Mouse (Mus musculus) thymus, postnatal 0 days (tissue): ENCODE data around the gene Nrn1. TPM values are rescaled to one million over a fixed set of nuclear protein-coding genes. Genes with fewer than 3 reads are reported as not detected.

Experiments used
- DNase-seq: peaks from one replicate; pipeline ENCODE4 v3.0.0-alpha.2; 2015; ENCODE audit warnings: low spot score
- polyA plus RNA-seq: library from polyadenylated mRNA; unstranded; fragments of >200 nt; fragmentation: Nextera tagmentation; extraction: Ambion mirVana; gene quantifications from 2 replicates; pipeline ENCODE4 v1.2.1, GENCODE M21; 2015

Nrn1 gene
- polyA plus RNA-seq, 1 experiment from 2014 or later: 0.29 TPM

DNA sequence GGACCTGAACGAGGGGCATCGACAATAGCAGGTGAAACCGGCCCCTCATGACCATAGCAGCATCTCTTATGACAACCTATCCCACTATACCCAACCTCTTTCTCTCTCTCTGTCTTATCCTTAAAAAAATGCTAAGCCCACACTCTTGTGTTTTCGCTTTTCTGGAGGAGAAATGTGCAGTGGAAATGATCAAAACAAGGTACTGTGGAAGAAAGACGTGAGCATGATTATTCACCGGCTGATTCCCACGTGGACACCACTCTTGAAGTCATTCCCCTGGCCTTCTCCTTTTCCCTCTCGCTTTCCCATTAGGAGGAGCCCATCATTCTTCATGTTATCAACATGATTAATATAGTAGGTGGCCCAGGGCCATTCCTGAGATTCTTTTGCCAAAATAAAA is 9.1 kb downstream of the Nrn1 start:
- no peak for DNase-seq

DNA sequence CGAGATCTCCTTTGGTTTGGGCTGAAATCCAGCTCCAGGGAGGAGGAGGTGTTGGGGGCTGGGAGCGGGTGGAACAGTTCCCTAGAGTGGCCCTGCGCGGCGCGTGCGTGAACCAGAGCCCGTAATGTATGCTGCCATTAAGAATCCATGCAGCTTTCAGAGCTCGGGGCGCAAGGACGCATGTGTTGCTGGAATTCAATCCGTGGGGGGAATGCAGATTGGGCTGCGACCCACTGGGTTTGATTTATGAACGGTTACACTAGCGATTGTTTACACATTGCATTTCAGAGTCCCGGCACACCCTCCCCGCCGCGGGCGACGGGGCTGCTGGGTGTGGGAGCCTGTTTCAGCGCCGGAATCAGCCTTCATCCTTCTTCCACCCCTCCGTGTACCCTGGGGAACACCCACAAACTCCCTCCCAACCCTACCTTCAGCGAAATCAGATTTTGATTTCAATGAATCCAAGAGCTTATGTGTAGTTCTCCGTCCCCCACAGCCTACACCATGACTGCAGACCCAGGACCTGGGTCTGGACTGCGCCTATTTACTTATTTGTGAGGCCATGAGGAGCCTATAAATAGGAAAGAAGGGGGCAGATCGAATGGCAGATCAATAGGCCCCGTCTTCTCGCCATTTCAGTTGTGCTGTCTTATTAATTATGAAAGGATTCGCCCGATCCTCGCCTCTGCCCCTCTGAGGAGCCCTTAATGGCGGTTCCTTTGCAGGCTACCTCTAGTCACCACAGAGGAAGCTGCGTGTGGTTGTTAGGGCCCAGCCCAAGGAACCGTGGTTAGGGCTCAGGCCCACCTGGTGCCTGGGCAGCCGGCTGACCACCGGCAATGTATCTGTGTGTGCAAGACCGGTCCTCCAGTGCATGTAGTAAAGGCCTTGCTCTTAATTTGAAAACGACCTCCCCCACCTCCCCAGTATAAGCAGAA is 10.1 kb downstream of the Nrn1 start:
- DNase-seq: no peak

DNA sequence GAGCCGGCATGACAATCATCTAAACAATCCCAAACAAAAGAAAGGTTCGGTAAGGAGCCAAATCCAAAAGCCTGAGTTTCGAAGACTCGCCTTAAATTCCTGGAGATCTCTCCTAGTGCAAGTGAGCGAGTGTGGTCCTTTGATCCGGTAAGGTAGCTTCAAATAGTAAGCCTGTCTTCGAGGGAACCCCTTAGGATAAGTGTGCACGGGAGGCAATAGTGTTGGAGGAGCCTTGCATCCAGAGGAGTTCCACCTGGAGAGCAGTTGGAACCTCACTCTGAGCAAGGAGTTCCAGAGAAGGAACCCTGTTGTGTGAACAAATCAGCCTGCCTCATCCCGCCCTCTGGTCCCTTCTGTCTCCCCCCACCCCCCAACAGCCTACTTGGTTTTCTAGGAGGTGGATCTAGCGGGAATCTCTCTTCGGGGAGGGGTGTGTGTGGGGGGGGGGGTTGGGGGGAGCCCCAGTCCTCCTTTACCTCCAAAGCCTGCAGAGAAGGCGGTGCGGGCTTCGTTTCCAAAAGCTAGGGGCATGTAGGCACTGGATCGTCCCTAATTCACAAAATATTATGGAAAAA is 11.1 kb downstream of the Nrn1 start:
- no peak for DNase-seq

DNA sequence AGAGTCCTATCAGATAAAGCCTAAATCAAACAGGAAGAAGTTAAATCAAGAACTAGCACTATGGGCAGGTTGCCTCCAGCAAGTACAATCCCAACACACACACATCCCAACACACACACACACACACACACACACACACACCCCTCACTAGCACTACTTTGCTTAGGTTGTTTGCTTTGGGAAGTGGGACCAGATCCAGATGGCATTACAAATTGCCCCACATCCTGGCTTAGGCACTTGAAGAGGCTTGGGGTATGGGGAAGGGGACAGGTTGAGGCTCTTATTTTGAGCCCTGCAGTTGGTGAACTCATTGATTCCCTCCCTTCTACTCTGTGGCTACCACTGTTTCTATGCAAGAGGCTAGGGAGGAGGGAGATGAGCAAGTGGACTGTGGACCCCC is 12.6 kb downstream of the Nrn1 start:
- DNase-seq: no peak

DNA sequence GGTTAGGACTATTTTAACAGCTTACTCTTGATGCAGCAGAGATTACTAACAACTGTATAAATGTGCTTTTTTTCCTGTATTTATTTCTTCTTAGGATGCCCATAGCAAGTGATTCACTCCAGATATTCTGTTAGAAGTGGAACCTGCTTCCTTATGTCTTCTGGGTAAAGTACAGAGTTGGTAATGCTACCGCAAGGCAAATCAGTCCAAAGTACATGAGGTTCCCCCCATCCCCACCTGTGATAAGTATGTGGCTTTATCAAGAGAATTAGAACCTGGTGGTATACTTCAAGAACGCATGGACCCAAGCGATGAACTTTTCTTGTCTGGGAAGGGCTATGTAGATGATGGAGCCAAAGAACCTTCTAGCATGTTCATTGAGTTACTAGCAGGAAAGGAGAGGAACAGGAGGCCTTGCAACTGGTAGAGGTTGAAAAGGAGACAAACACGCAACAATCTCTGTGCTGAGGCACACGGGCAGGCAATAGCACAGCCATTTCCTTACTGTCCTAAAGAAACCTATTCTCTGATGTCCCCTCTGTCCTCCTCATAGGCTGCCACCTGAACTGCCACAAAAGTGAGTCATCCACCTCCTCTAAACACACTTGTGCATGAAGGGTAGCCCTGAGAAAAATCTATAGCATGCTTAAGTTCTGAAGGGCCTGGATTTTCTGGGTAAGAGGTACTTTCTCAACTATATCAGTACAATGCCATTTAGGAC is 14.5 kb downstream of the Nrn1 start:
- no peak for DNase-seq

DNA sequence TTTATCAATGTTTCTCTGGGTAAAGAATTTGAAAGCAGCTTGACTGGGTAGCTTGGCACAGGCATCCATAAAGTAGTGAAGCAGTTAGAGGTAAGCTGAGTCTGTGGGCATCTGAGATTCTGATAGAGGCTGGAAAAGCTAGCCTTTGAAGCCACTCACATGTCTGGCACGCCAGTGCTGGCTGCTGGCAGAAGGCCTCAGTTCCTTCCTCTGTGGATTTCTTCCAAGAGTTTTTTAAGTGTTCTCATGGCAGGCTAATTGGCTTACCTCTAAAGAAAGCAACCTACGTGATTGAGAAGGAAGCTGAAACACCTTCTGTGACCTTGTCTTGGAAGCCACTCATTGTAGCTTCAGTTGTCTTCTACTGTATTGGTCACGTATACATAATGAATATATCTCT is 17.6 kb downstream of the Nrn1 start:
- DNase-seq: no peak

DNA sequence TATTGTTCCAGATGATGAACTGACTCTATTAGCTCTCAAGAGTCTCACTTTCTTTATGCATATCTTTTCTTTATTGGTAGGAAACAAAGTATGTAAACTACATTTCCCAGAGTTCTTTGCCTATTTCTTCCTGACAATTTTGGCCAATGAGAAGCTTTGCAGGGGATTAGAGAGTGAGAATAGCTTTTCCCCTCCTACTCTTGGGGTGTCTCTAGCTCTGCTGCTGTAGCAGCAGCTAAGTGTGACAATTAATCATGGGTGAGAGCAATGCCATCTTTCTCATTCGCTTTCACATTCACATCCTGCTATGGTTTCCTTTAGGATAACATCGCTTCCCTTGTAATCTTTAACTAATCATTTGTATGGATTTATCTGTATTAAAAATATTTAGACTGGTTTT is 18.2 kb downstream of the Nrn1 start:
- no peak for DNase-seq

DNA sequence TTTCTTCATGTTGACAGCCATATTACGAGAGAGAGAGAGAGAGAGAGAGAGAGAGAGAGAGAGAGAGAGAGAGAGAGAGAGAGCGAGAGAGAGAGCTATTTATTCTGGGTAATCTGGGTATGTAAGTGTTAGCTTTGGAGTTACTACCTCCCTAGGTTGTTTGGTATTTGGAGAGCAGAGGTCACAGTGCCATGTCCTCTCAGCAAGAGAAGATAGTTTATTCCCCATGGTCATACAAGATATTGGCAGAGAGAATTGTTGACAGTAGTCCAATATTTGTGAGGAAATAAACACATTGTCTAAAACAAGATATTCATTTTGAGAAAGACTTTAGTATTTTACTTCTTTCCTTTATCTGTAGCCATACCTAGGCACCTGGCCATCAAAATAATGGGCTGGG is 20.8 kb downstream of the Nrn1 start:
- DNase-seq: no peak

DNA sequence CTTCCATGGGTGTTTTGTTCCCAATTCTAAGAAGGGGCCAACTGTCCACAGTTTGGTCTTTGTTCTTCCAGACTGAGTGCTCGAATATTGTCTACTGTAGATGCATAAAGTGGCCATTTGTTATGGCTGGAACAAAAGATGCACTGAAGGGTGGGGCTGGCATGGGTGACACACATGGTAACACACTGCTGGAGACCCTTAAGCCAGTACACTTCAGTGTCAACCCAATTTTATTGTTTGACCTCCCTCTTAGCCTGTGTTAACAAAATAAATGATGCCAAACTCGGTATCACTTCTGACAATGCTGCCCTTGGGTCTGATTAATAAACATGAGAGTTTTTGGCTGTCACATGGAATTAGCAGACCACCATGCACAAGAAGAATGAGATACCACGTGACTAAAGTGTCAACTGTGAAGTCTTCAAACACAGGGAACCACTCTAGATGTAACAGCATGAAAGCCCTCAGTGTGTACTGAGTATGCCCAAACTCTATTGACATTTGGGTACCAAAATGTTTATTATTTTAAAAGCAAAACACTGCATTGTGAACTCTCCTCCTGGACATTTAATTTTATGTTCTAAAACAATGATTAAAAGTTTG is 27.7 kb downstream of the Nrn1 start:
- DNase-seq: no peak

DNA sequence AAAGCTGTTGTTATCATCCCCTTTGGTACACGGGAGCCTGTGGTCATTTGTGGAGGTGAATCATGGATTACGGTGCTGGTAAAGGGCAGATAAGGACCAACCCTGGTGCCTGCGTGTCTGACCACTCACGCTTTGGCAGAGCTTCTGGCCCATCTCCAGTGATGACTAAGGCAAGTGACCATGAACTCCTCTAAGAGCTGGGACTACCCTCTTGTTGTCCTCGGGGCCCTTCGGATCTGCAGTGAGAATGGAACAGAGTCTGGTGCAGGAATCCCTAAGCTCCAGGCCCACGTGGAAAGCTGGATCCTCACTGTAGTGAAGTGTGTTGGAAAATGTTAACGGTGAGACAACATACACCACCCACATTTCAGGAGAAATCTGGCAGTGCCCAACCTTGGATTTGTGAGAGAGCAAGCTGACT is 38.6 kb downstream of the Nrn1 start:
- no peak for DNase-seq

DNA sequence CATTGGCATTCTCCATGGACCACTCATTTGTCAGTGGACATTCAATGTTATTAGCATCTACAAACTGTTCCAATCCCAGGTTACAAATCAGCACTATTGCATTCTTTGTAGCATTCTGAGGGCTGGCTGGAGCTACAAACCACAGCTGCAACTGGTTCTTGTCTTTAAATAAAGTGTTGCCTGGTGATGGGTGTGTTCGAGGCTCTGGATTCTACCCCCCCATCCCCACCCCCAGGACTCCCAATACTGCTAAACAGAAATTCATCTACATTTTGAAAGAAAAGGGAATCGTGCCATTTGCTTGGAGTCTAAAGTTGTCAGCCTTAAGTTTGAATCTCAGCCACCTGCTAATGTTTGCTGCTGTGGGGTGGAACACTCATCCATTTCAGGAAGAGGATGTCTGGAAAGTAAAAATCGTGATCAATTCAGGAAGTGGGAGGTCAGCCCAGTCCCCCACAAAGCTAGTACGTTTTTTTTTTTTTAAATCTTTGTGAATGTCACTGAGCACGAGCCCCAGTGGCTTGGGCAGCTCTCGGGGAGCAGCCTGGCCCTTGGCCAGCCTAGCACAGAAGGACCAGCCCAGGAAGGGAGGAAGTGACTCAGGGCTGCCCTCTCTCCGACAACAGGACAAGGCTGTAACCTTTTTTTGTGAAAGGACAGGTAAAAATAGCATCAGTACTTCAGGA is 39.3 kb downstream of the Nrn1 start:
- DNase-seq: no peak

DNA sequence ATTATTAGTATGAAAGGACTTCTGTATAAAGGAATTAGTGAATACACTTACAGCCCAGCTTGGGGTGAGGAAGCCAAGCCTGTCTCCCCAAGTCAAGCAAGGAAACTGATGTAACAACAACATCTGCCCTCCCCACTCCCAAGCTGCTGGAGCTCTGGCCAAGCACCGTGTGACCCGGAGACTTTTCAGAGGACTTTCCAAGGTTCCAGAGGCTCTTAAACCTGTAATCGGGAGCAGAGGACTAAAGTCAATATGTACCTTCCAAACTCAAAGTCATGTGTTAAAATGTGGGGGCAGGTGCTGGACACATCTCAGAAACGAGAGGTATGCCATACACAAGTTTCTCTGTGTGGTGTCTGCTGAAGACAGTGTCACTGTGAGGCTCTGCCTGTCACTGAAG is 51.4 kb downstream of the Nrn1 start:
- DNase-seq: no peak

DNA sequence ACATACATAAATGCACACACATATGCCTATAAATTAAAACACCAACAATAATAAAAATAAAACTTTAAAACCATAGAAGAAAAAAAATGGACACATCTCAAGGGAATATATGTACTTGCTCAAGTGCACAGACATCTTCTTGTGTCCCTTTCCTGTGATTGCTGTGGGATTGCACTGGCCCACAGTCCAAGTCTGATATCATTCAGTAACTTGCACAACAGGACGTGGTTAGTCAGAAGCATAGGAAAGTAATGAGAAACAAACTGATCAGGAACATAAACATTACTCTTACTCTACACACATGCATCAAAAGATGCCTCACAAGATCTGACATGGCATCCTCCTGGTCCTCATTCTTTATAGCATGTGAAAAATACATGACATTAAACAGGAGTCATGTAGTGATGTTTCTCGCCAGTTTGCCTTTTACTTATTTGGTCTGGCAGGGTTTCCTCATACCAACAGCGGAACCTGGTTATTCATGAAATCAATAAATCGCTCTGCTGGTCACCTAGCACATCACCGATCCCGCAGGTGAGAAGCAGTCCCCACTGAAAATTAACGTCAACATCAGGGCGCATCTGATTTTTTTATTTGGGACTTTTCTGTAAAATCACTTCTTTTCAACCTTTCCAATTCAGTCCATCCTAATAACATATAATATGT is 54.1 kb downstream of the Nrn1 start:
- DNase-seq: no peak

DNA sequence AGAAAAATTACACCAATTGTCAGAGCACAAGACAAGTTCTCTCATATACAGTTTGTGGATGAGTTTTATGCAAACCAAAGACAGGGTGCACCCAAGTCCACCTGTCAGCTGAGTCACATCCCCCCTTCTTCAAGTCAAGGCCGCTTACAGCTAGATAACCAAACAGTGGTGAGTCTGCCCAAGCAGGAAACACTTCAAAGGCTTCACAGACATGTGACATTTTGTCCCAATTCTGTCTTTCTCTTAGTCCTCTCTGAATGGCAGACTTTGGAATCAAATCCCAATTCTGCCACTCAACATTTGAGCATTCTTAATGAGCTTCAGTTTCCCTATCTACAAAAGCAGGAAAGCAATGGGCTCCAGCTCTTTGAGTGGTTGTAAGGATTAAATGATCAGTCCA is 55.6 kb downstream of the Nrn1 start:
- DNase-seq: no peak
